Mouse (Mus musculus): ENCODE results near the gene Dnajb2. TPM values are rescaled to one million over a fixed set of nuclear protein-coding genes. Genes with fewer than 3 reads are reported as not detected.
"Not testable (repeated sequence)": the region's sequence is repeated elsewhere in the genome, so short reads cannot be mapped to it uniquely, and the experiment has no call there.

Gene Dnajb2
- polyA plus RNA-seq, 1 experiment, result 54.1 TPM

- no peaks in the 10 kb centered on the region for H3K79me2 ChIP-seq (ENCODE audit: control insufficient read depth, insufficient read depth)
- H3ac ChIP-seq (ENCODE audit: control insufficient read depth, insufficient read length), result no peak overlapping the region
- no peaks in the 10 kb centered on the region for H3K27me3 ChIP-seq (ENCODE audit: control insufficient read depth, insufficient read depth, insufficient read length)
- peak overlapping the region; percentile 28 for H3K4me2 ChIP-seq (ENCODE audit: low read depth)
- no peak overlapping the region for H3K4me3 ChIP-seq
- H3K36me3 ChIP-seq (ENCODE audit: control insufficient read depth, insufficient read depth), result no peaks in the 10 kb centered on the region
- TF ChIP-seq POLR2AphosphoS2 (IDR thresholded peaks at IDR 0.05; ENCODE audit: insufficient read length, low read depth), result no peak
- no peak for TF ChIP-seq USF1 (IDR thresholded peaks at IDR 0.05; ENCODE audit: low read depth)
- TF ChIP-seq MYOG (IDR thresholded peaks at IDR 0.05; ENCODE audit: control insufficient read depth in 1 of 3, insufficient read depth in 1 of 3, insufficient read length in 2 of 3, low read depth in 2 of 3), result no peak
- TF ChIP-seq REST (IDR thresholded peaks at IDR 0.05; ENCODE audit: insufficient read depth, insufficient read length), result no peak
- TF ChIP-seq TCF12 (IDR thresholded peaks at IDR 0.05; ENCODE audit: insufficient read depth, poor library complexity, severe bottlenecking), result no peak
- TF ChIP-seq SRF (IDR thresholded peaks at IDR 0.05; ENCODE audit: control insufficient read depth, insufficient read length, low read depth), result no peak
- no peak for TF ChIP-seq CEBPB (IDR thresholded peaks at IDR 0.05; ENCODE audit: insufficient read depth, poor library complexity, severe bottlenecking)
Measured at GRCm38 (mm10) chr1:75229158-75229557, 7.0 kb upstream of the Dnajb2 start.

GRCm38 (mm10) chr1:75230335-75230994 lies 5.7 kb upstream of the Dnajb2 start:
- peak overlapping the region; percentile 82 for H3K4me2 ChIP-seq (ENCODE audit: low read depth)
- H3K79me2 ChIP-seq (ENCODE audit: control insufficient read depth, insufficient read depth), result no peaks in the 10 kb centered on the region
- TF ChIP-seq POLR2A (IDR thresholded peaks at IDR 0.05; ENCODE audit: insufficient read length, low read depth) (peak; percentile 31), POLR2AphosphoS2 (IDR thresholded peaks at IDR 0.05; ENCODE audit: insufficient read length, low read depth) (peak; percentile 55), SRF (IDR thresholded peaks at IDR 0.05; ENCODE audit: control insufficient read depth, insufficient read length, low read depth) (no peak)
- no peaks in the 10 kb centered on the region for H3K27me3 ChIP-seq (ENCODE audit: control insufficient read depth, insufficient read depth, insufficient read length)
- H3K36me3 ChIP-seq (ENCODE audit: control insufficient read depth, insufficient read depth), result no peaks in the 10 kb centered on the region
- H3ac ChIP-seq (ENCODE audit: control insufficient read depth, insufficient read length), result no peak overlapping the region
- H3K4me3 ChIP-seq, result no peak overlapping the region

- H3K4me3 ChIP-seq, result no peak overlapping the region
- H3K27me3 ChIP-seq (ENCODE audit: control insufficient read depth, insufficient read depth, insufficient read length), result no peaks in the 10 kb centered on the region
- no peaks in the 10 kb centered on the region for H3K79me2 ChIP-seq (ENCODE audit: control insufficient read depth, insufficient read depth)
- peak overlapping the region; percentile 82 for H3K4me2 ChIP-seq (ENCODE audit: low read depth)
- H3K36me3 ChIP-seq (ENCODE audit: control insufficient read depth, insufficient read depth), result no peaks in the 10 kb centered on the region
- TF ChIP-seq MYOD1 (IDR thresholded peaks at IDR 0.05; ENCODE audit: control insufficient read depth in 1 of 3, insufficient read length in 2 of 3, low read depth in 2 of 3), result peak in 1 of 3 experiments; percentile 70
- peak in 1 of 3 experiments; percentile 68 for TF ChIP-seq MYOG (IDR thresholded peaks at IDR 0.05; ENCODE audit: control insufficient read depth in 1 of 3, insufficient read depth in 1 of 3, insufficient read length in 2 of 3, low read depth in 2 of 3)
- no peak for TF ChIP-seq USF1 (IDR thresholded peaks at IDR 0.05; ENCODE audit: low read depth)
- no peak for TF ChIP-seq TCF3 (IDR thresholded peaks at IDR 0.05; ENCODE audit: insufficient read length, low read depth)
- TF ChIP-seq E2F4 (IDR thresholded peaks at IDR 0.05; ENCODE audit: insufficient read depth), result no peak
- TF ChIP-seq MAX (IDR thresholded peaks at IDR 0.05; ENCODE audit: low read depth), result no peak
- H3ac ChIP-seq (ENCODE audit: control insufficient read depth, insufficient read length), result no peak overlapping the region
Measured at GRCm38 (mm10) chr1:75231224-75231623, 5.0 kb upstream of the Dnajb2 start.

GRCm38 (mm10) chr1:75231664-75232152 lies 4.5 kb upstream of the Dnajb2 start, which contains the start of gene A630095N17Rik:
Gene A630095N17Rik, minus strand, starts transcription at chr1:75232102.
- TF ChIP-seq CEBPB (IDR thresholded peaks at IDR 0.05; ENCODE audit: insufficient read depth, poor library complexity, severe bottlenecking) (no peak), USF1 (IDR thresholded peaks at IDR 0.05; ENCODE audit: low read depth) (no peak), TCF12 (IDR thresholded peaks at IDR 0.05; ENCODE audit: insufficient read depth, poor library complexity, severe bottlenecking) (no peak), REST (IDR thresholded peaks at IDR 0.05; ENCODE audit: insufficient read depth, insufficient read length) (no peak), POLR2AphosphoS2 (IDR thresholded peaks at IDR 0.05; ENCODE audit: insufficient read length, low read depth) (no peak), MYOD1 (IDR thresholded peaks at IDR 0.05; ENCODE audit: control insufficient read depth in 1 of 3, insufficient read length in 2 of 3, low read depth in 2 of 3) (no peak), MAX (IDR thresholded peaks at IDR 0.05; ENCODE audit: low read depth) (no peak), MYOG (IDR thresholded peaks at IDR 0.05; ENCODE audit: control insufficient read depth in 1 of 3, insufficient read depth in 1 of 3, insufficient read length in 2 of 3, low read depth in 2 of 3) (no peak), TCF3 (IDR thresholded peaks at IDR 0.05; ENCODE audit: insufficient read length, low read depth) (no peak)
- no peak within 1 kb of the TSS for H3ac ChIP-seq (ENCODE audit: control insufficient read depth, insufficient read length)
- H3K27me3 ChIP-seq (ENCODE audit: control insufficient read depth, insufficient read depth, insufficient read length), result no peaks in the 10 kb centered on the region
- no peaks in the 10 kb centered on the region for H3K79me2 ChIP-seq (ENCODE audit: control insufficient read depth, insufficient read depth)
- H3K36me3 ChIP-seq (ENCODE audit: control insufficient read depth, insufficient read depth), result no peaks in the 10 kb centered on the region
- H3K4me3 ChIP-seq, result no peak within 1 kb of the TSS
- H3K4me2 ChIP-seq (ENCODE audit: low read depth), result peak within 1 kb of the TSS; percentile 82

- not testable (repeated sequence) for H3K27me3 ChIP-seq (ENCODE audit: control insufficient read depth, insufficient read depth, insufficient read length); H3K79me2 ChIP-seq (ENCODE audit: control insufficient read depth, insufficient read depth); H3K36me3 ChIP-seq (ENCODE audit: control insufficient read depth, insufficient read depth); H3K4me2 ChIP-seq (ENCODE audit: low read depth); H3ac ChIP-seq (ENCODE audit: control insufficient read depth, insufficient read length); H3K4me3 ChIP-seq
Measured at GRCm38 (mm10) chr1:75232489-75232888, 3.7 kb upstream of the Dnajb2 start.
